Mouse (Mus musculus) kidney, adult 8-10 months (tissue): ENCODE data around the gene Krt7.
A peak's percentile ranks its signal among the peaks of the same experiment; 100 is the strongest.

ENCODE experiments used
- DNase-seq, 2 experiments: peaks; one replicate each; pipeline ENCODE4 v3.0.0; 2022

Krt7 gene

DNA sequence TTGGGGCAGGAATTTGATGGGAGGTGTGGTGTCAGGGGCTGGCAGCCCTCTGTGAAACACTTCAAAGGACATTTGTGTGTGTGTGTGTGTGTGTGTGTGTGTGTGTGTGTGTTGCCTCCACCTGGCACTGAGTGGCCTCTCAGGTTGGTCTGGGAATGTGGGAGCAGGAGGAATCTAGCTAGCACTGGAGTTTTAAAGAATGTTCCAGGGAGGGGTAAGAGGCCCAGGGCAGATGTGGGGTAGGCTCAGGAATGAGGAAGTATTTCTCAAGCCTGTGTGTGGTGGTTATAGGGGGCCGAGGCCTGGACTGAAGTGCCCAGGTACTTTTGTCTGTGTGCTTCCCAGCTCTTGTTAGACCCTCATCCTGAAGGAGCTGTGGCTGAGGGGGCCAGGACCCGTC lies at the start of gene Krt7:
TSS of gene Krt7 (plus strand) at position 269 of the 400 bp plus-strand sequence.
- DNase-seq: peak; percentile 52 to 77

DNA sequence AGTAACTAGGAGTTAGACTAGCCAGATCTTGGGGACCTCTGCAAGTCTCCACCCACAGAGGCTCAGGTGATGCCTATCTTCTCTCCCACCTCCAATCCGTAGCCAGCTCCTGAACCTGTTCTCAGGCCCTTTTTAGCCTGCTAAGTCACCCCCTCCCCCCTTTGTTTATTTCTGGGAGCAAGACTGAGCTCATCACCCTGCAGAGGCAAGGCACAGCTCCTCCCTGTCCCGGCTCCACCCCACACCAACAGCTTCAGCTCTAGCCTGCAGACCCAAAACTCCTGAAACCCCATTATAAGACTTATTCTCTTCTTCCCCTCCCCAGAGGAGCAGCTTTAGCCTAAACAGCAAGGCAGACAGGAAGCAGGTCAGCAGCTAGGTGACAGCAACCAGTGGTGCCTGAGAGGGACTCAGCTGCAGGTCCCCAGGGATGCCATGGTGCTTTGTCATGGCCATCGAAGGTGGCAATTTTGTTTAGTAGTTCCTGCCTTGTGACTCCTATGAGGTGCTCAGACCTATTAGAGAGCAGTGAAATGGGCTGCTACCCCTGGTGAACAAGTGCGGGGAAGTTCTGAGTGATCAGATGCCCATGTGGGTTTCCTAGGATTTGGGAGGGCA lies 48.3 kb upstream of the Krt7 start:
- no peak for DNase-seq

DNA sequence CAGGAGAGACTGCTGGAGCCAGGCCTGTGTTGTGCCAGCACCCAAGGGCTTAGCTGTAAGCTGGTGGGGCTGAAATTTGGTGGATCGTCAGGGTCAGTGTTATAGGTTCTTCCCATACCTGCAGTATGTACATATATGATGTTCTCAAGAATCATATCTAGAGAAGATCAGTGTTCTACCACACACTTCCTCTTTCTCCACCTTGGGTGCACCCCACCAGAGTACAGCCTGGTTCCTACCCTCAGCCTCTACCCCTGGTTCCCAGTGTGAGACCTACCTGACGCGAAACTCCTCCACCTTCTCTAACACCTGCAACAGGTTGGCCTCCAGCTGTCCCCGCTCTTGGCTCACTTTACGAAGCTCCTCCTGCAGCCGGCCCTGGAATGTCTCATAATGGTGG lies 46.9 kb upstream of the Krt7 start:
- DNase-seq: no peak

DNA sequence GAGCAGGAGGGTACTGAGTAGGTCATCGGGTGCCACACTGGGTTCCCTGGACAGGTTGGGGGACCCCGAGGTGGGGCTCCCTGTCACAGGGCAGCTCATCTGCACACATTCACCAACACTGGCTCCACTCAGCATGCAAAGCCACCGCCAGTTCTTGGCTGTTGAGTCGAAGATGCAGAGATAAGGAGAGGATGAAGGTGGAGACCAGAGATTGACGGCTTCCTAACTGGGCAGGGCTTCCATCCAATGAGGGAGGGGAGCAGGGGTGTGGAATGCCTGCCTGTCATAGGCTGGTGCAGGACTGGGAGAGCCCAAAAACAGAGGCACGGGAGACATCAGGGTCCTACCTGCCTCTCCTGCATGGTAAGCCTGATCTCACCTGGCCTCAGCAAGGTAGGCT lies 46.4 kb upstream of the Krt7 start:
- DNase-seq: peak; percentile 38 to 52

DNA sequence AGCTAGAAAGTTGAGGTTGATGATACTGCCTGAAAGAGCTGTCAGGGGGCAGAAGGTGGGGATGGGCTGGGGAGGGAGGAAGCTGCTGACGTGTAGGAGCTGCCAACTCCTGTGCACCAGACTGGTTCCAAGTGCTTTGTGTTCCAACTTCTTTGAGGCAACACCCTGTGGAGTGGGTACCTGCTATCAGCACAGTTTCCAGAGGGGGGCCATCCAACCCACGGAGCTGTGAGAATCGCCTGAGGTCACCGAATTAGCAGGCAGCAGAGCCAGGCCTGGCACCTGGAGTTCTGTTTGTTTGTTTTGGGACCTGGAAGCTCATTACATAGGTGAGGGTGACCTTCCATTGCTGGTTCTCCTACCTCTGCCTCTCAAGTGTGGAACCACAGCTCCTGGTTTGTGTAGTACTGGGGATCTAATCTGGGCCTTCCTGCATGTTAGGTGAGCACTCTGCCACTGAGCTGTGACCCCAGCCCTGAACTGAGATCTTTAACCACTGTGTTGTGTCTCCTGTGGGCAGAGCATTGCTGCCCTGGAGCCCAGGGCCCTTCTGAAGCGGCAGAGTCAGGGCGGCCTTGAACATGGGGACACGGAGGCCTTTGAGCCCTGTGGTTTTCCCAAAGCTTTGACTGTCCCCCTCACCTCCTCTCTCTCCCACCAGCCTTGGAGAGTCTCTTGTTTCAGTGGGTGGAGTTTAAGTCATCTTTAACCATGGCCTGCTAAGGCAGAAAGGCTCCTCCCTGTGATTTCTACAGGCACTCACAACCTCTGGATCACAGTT lies 45.8 kb upstream of the Krt7 start:
- peak; percentile 32 to 38 for DNase-seq

DNA sequence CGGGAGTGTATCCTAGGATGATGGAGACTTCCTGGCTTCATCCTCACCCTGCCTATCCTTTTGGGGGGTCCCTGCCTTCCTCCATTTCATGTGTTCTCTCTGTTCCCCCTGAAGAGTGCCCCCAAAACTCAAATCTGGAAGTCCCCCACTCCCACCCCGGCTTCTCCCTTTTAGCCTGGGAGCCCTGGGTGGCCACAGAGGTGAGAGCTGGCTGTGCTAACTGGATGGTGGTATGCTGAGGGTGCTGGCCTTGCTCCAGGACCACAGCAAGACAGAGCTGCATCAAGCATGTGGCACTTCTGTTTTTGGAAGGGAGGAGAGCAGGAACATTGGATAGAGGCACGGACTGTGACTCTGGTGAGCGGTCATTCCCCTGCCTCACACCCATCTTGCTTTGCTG lies 45.1 kb upstream of the Krt7 start:
- DNase-seq: no peak

DNA sequence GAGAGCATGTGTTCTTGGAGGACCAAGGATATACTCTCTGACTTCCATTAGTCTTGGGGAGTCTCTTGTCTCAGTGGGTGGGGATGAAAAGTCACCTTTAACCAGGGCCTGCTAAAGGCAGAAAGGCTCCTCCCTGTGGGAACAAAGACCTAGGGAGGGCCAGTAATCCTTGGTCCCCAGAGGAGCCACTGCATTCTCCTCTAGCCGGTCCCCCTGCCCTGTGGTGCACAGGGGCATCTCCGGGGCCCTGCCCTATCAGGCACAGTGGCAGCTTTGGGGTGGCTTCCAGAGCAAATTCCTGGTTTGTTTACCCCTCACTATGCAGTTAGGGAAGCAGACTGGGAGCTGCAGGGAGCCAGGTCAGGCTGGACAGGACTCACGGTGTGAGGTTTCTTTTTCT lies 44.4 kb upstream of the Krt7 start:
- no peak for DNase-seq

DNA sequence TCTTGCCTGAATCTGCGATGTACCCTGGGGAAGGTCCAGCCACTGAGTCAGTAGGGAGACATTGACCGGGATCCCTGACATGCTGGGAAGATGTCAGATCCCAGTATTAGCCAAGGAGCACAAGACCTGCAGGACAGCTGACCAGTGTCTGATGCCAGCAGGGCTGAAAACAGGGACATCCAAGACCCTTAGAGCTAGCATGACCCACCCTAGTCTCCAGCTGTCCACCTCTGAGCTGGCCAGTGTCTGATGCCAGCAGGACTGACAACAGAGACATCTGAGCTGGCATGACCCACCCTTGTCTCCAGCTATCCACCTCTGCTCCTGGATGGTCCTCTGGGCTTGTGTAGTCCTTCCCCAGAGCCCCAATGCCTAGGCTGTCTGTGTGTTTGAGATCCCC lies 43.9 kb upstream of the Krt7 start:
- no peak for DNase-seq

DNA sequence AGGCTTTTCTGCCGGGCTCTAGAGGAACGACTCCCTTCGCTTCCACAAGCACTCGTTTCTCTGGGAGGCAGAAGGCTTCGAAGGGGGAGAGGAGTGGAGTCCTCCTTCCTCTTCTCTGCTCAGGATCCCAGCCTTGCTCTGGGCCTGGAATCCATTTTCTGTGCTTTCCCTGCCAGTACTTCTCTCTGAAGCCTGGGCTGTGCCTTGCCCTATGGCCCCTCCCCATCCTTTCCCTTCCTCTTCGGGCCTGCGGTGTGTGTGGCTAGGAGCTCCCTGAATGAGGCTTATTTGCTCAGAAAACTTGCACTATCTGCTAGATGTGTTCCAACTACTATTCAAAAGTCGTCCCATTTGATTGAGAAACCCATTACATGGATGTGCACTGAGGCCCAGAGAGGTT lies 43.3 kb upstream of the Krt7 start:
- no peak for DNase-seq

DNA sequence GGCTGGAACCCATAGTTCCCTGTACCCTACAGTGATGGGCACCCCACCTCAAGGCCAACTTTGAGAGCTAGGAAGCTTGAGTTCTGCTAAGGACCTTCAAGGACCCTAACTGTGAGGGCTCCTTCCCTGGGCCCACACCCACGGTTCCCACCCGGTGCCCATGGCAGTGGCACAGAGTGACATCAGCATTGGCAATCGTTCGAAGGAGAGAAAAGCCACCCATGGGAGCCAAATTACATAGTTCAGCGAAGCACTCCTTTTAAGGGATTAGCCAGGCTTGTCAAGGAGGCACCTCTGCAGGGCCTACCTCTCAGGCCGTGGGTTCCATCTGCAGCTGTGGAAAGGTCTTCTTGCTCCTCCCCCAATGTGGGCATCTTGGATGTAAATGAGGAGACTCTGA lies 42.8 kb upstream of the Krt7 start:
- DNase-seq: no peak

DNA sequence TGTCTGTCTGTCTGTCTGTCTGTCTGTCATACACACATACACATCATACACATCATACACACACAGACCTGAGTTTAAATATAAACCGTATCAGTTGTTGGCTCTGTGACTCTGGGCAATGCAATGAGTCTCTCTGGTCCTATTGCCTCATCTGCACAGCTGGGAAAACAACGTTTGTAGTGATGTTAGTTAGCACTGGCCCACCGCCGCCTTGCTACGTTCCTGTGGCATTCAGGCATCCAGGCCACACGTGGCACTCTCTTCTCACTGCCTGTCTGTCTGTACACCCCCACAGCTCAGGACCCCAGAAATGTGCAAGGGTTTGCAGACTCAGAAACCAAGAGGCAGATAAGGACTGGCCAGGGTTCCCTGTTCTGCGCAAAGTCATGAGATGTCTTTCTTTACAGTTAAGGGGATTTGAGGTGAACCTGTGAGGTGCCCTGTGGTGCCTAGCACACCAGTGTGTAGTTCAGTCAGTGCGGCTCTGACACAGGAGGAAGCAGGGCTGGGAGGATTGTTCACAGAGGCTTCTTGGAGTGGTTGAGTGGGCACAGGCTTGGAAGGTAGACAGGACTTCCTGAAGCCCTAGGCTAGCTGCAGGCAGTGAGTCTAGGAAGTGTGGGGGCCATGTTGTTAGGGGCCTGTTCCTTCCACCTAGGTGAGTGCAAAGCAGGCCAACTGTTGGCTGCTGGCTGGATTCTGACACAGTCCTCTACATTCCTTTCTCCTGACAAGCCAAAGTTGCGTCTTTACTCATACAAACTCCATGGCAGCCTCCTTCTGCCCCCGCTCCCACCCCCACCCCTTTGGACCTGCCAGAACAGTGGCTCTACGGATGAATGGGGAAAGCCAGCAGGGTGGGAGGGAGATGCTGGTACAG lies 42.1 kb upstream of the Krt7 start:
- DNase-seq: no peak

DNA sequence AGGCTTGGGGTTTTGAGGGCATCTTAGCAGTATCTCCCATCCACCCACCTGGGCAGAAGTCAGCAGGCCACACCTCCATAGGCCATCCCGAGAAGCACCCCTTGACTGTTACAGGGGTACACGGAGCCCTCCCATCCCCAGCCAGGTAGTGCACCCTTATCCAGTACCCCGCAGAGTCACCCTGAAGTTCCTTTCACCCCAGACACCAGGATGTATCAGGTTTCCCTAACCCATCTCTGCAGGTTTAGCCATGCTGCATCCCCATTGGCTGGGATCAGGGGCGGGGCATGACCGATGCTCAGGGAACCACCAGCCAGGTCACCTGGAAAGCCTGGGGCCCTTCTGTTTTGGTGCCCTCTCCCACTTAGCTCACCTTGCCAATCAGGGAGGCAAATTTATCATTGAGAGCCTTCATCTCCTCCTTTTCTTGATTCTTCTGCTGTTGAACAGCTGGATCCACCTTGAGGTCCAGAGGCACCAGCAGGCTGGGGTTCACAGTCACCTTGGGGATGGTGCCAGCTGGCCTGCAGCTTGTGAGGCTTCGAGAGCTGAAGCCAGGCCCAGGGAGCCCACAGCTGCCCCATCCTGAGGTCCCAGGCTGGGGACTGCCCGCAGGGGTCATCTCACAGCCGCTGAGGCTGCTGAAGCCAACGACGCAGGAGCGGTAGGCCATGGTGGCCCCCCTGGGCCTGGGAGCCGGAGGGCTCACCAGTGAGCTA lies 41.3 kb upstream of the Krt7 start:
- no peak for DNase-seq

DNA sequence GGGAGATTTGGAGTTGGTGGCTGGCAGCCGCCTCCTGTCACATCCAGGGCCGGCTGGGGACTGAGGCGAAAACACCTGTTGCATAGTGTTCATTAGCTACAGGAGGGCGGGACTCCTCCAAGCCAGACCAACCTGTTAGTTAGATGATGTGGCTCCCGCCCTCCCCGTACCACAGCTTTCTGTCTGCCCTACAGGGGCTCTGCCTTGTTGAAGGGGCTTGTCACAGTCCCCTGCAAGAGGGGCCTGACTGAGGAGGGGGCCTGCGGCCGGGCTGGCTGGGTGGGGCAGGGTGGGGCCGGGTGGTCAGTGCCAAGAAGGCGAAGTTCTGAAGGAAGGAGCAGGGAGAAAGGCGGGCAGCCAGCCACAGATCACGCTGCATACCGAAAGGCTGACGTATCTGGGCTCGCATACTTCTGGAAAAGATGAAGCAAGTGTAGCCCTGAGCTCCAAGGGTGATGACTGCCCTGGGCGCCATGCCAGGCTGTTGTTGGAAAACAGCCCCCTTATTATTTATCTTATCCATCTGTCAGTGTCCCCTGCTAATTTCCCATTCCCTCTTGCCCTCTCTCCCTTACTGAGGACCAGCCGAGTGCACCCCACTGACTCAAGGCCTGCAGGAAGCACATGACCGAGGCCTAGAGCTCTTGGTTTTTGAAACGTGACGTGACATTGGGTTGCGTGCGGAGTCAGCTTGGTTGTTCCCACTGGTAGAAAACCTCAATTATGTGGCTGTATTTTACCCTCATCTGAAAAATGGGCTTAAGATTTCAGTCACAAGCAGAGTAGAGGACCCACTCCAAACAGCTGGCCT lies 40.5 kb upstream of the Krt7 start, which contains the start of gene Krt80:
TSS of gene Krt80 (minus strand) at position 62 of the 811 bp plus-strand sequence.
- DNase-seq: peak; percentile 77 to 78

DNA sequence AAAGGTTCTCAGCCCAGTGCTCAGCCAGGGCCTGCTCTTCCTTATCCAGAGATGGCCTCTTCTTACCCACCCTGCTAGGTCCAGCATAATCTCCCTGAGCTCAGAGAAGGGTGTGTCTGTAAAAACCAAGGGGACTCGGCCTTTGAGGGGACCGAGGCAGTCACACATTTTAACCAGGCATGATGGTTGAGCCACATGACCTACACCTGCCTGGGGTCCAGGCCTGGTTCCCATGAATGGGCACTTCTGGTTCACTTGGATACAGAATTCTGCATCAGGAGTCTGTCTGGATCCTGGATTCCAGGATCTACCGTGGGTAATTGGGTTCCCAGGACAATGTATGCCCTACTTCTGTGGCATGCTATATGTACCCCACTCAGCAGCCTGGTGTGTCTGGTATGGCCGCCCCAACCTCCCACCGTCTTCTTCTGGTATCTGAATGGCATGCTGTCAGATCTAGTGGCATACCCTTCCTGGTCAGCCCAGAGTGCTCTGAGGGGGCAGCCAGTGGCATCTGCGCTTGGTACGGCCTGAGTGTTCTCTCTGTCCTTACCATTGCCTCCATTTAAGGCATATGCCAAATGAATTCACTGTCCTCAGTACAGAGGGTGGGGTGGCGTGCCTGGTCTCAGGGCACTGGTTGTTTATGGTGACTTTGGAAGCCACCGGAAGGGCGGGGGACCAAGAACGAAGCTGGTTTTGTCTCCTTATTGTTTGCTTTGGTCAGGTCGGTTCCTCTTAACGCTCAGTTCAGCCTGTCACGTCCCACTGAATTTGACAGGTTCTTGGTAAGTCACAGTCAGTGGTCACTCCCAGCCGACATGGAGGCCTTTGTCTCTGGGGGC lies 39.5 kb upstream of the Krt7 start:
- peak in 1 of 2 experiments; percentile 31 for DNase-seq

DNA sequence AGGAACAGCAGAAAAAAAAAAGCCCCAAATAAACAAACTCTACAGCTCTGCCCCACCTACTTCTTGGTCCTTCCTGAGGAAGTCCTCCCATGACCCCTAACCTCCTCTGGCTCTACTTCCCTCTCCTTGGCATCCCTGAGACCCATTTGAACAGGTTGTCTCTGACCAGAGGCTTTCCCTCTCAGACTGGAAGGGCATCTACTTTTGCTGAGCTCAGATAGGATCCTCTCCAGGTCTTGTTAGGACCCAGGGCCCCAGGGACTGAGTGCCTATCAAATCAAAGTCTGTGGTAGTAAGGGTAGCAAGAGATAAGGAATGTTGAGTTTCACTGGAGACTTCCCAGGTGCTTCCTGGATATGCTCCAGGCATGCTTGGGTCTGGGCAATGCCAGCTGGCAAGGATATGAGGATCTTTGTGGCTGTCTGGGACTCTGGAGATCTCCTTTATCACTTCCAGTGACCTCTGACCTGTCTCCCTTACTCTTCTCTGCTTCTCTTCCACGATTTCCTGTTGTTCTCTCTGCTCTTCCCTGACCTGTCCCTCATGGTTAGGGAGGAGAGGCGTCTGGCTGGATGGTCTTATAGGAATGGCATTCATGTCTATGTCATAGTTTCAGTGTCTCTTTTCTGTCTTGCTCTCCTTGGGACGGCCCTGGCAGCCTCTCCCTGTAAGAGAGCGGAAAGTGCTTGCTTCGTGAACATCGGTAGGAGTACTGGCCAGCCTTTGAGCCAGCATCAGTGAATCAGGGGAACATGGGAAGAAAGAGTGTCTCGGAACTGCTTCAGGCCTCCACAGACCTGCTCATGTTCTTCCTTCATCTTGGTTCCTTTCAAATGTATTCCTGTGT lies 38.5 kb upstream of the Krt7 start:
- peak in 1 of 2 experiments; percentile 58 for DNase-seq

DNA sequence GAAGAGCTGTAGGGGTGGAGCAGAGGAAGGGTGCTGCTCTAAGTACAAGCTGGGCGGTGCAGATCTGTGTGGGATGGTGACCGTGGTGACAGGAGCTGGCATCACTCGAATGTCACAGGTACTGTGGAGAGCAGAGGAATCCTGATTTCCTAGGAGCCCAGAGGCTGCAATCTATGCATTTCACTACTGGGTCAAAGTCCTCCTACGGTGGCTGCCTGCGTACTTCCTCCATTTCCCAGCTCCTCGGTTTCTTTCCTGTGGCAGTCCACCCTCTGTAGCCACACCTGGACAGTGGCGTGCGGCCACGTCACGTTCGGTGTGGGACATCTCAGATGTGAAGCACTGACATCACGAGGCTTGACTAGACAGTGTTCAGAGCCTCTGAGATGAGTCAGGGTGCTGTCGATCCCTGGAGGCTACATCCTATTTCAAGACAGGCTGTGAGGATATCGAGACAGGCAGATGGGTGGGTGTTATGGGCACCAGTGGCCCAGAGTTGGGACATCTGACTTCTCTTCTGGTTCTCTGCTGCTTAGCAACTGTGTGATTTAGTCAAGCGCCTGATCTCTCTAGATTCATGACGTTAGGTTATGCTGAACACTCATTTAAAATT lies 37.5 kb upstream of the Krt7 start:
- no peak for DNase-seq

DNA sequence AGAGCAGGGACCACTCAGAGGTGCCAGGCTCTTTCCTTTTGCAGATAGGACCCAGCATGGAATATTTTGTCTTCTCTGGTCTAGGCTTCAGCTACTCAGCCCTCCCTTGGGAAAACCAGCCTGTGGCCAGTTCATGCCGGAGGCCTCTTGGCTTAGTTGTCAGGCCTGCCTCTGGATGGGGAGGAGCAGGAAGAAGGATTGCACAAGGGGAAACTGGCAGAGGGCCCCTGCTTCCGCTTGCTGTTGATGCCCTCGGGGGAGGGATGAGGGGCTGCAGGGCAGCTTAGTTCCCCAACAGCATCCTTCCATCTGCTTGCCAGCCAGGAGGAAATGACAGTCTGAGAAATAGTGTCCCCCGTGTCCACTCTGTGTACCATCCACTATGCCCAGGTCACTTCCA lies 36.0 kb upstream of the Krt7 start:
- peak; percentile 59 to 64 for DNase-seq

DNA sequence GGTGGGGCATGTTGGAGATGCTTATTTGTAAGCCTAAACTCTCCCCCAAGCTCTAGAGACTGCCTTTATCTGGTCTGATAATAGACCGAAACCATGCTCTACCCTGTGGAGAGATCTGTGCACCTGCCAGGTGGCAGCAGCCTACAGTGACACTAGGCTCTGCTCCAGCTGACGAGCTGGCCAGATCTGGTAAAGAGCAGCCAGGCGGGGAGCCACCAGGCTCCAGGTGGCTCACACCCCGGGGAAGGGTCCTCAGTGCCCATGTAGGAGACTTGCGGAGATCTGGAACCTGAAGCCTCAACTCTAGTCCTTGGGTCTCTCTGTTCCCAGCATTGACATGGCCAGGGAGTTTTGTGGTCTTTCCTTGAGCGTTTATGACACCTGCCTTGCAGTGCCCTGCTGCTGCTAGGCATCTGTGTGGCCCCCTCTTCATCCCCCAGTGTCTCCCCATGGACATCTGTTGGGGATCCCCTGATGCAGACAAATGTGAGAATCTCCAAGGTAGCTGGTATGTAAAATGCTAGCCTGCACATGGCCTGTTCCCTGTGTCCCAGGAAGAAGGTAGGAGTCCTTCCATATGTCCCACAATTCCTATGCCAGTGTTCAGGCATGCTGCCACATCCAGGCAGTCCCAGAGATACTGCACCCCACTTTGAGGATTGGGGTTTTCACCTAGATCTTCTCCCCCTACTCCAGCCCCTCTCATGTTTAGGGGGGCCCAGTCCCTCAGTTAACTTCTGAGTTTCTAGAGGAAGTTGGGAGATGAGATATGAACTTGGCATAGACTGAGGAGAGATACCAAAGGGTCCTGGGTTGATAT lies 34.7 kb upstream of the Krt7 start:
- DNase-seq: no peak

DNA sequence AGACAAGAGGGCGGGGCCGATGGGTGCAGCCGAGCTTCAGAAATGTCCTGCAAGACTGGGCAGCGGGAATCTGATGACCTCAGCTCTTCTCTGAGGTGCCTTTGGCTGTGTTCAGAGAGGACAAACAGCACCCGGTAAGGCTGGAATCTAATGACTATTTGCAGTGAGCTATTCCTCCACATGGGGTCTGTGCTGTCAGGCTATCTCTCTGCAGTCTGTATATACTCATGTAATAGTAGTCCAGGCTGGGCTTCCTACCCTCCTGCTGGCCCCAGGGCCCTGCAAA lies 34.1 kb upstream of the Krt7 start:
- peak; percentile 60 to 67 for DNase-seq
